Mouse (Mus musculus): ENCODE data around the gene Tas2r103.

The Tas2r103 gene

DNA sequence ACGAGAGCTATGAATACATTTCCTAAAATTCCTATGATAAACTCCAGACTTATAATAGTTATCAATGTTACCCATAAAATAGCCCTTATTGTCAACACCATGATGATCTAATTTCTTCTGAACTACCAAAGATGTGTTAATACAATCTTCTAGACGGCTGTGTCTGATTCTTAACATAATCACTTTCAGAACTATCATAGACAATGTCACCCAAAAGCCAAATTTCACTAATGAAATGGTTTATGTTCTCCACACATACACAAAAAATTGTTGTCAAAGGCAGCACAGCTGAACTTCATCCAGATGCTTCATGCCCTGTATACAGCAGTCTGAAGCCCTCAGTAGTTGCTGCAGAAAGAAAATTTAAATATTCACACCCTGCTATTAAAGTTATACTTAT, at the start of gene Tas2r103:
Tas2r103 (minus strand) TSS at position 101 of the 400 bp plus-strand sequence.
- in situ Hi-C loops (cut with MboI; ENCODE audit: low sequenced_read_pairs): no loop called here

DNA sequence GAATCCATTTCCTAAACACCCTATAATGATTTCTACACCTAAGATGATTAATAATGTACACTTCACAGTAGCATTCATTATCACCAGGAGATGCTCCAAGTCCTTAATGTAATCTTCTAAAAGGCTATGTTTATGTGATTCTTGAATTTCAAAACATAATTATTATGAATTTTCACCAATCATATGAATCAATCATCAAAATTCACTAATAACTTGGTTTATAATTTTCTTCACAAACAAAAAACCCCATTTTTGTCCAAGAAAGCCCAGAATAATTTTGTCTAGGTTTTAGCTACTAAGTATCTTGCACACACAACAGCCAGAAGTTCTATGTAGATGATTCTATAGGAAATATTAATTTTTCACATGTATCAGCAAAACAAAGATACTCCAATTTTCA, 18.8 kb upstream of the Tas2r103 start, which contains the start of gene Tas2r140:
Tas2r140 (minus strand) TSS at position 101 of the 400 bp plus-strand sequence.
- in situ Hi-C loops (cut with MboI; ENCODE audit: low sequenced_read_pairs): no loop called here

All from CH12F3 (cell line).